Mouse (Mus musculus) liver, embryonic 12.5 days (tissue): ENCODE measurements at regions not wholly inside any gene's neighbourhood (a gene's known extent, or its start where the extent isn't known, plus 50 kb on each side); places are given as distances from the start of the nearest gene placed in this dataset.

ENCODE experiments used
- ATAC-seq: fragments of 200-750 bp; cut with Nextera tagmentation; 2 replicates; pipeline ENCODE4 v1.8.0; 2017; ENCODE audit warnings: moderate number of reproducible peaks, mild to moderate bottlenecking, moderate library complexity
- H3K27ac ChIP-seq: fragments of 300-500 bp; sonication (generic); 2 replicates; pipeline ENCODE4 v1.5.1; 2016; ENCODE audit warnings: mild to moderate bottlenecking
- H3K27me3 ChIP-seq: fragments of 300-500 bp; sonication (generic); replicated peaks from 2 replicates; pipeline ENCODE4 v1.6.1; 2016; ENCODE audit warnings: mild to moderate bottlenecking, moderate library complexity
- H3K36me3 ChIP-seq: fragments of 300-500 bp; sonication (generic); 2 replicates; pipeline ENCODE4 v1.6.1; 2016; ENCODE audit warnings: mild to moderate bottlenecking, moderate library complexity
- H3K4me1 ChIP-seq: fragments of 300-500 bp; sonication (generic); 2 replicates; pipeline ENCODE4 v1.6.1; 2016
- H3K4me2 ChIP-seq: fragments of 300-500 bp; sonication (generic); 2 replicates; pipeline ENCODE4 v1.6.1; 2016; ENCODE audit warnings: mild to moderate bottlenecking, moderate library complexity
- H3K4me3 ChIP-seq: fragments of 300-500 bp; sonication (generic); 2 replicates; pipeline ENCODE4 v1.5.1; 2016; ENCODE audit warnings: mild to moderate bottlenecking, moderate library complexity
- H3K9ac ChIP-seq: fragments of 300-500 bp; sonication (generic); 2 replicates; pipeline ENCODE4 v1.6.1; 2016; ENCODE audit warnings: mild to moderate bottlenecking, moderate library complexity
- H3K9me3 ChIP-seq: fragments of 300-500 bp; sonication (generic); replicated peaks from 2 replicates; pipeline ENCODE4 v1.6.1; 2016; ENCODE audit warnings: mild to moderate bottlenecking, moderate library complexity
- WGBS: fragments of 180-500 bp; shearing (Covaris S2); methylation state at CpG from one replicate; pipeline ENCODE4 v1.1.7; 2016; ENCODE audit not compliant: insufficient replicate concordance; 5-methylcytosine and 5-hydroxymethylcytosine counted together

GRCm38 (mm10) chr7:73630790-73631189 is 89.2 kb upstream of the Chd2 start:
- no peak overlapping the region for H3K27ac ChIP-seq
- no peaks in the 10 kb centered on the region; the same call in 1 of the 2 replicates for H3K27me3 ChIP-seq
- H3K4me1 ChIP-seq: peaks cover 22% of the 10 kb centered on the region
- H3K9me3 ChIP-seq: no peaks in the 10 kb centered on the region
- no peaks in the 10 kb centered on the region for H3K36me3 ChIP-seq
- no peak overlapping the region for H3K9ac ChIP-seq
- H3K4me3 ChIP-seq: no peak overlapping the region
- 76% methylated on average over 7 of the region's 7 CpGs for WGBS
- H3K4me2 ChIP-seq: no peak overlapping the region
- no peak for ATAC-seq

GRCm38 (mm10) chr7:73629182-73629581 is 87.6 kb upstream of the Chd2 start:
- Histone ChIP-seq H3K4me2 (no peak overlapping the region), H3K9me3 (no peaks in the 10 kb centered on the region), H3K4me1 (peaks cover 29% of the 10 kb centered on the region), H3K27me3 (no peaks in the 10 kb centered on the region; the same call in 1 of the 2 replicates), H3K27ac (no peak overlapping the region), H3K36me3 (no peaks in the 10 kb centered on the region), H3K4me3 (no peak overlapping the region), H3K9ac (no peak overlapping the region)
- WGBS: 84% methylated on average over 2 of the region's 2 CpGs
- ATAC-seq: no peak

GRCm38 (mm10) chr7:73628071-73628470 is 86.4 kb upstream of the Chd2 start:
- peak; percentile 72 for ATAC-seq
- no peak overlapping the region for H3K27ac ChIP-seq
- no peak overlapping the region for H3K4me3 ChIP-seq
- H3K9me3 ChIP-seq: no peaks in the 10 kb centered on the region
- 1% methylated on average over 6 of the region's 6 CpGs for WGBS
- H3K36me3 ChIP-seq: no peaks in the 10 kb centered on the region
- no peak overlapping the region for H3K9ac ChIP-seq
- peaks cover 29% of the 10 kb centered on the region for H3K4me1 ChIP-seq
- H3K4me2 ChIP-seq: no peak overlapping the region
- H3K27me3 ChIP-seq: no peaks in the 10 kb centered on the region; the same call in 1 of the 2 replicates

- 68% methylated on average over 7 of the region's 7 CpGs for WGBS
- Histone ChIP-seq H3K9ac (no peak overlapping the region), H3K9me3 (no peaks in the 10 kb centered on the region), H3K27ac (no peak overlapping the region), H3K27me3 (no peaks in the 10 kb centered on the region; the same call in 1 of the 2 replicates), H3K4me3 (no peak overlapping the region), H3K4me2 (no peak overlapping the region), H3K36me3 (no peaks in the 10 kb centered on the region), H3K4me1 (peaks cover 29% of the 10 kb centered on the region)
- no peak for ATAC-seq
Measured at GRCm38 (mm10) chr7:73626291-73626690, 84.7 kb upstream of the Chd2 start.

DNA sequence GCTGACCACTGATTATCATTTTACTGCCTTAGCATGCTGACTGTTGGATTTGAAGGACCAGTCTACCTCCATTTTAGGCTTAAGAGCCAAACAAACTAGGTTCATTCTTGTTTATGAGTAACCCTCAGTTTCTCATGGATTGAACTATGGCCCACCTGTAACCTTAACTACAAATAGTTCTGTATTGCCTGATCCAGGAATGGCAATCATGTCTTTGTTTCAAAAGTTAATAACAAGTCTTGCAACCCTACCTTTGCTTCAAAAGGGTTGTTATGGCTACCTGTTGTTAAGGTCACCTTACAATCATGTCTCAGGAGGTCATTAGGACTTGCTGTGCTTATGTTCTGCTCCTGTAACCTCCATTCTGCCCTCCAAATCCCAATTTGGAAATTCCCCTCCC is 84.0 kb upstream of the Chd2 start:
- H3K4me2 ChIP-seq: no peak overlapping the region
- ATAC-seq: no peak
- no peaks in the 10 kb centered on the region for H3K36me3 ChIP-seq
- no peaks in the 10 kb centered on the region for H3K9me3 ChIP-seq
- H3K9ac ChIP-seq: no peak overlapping the region
- H3K4me1 ChIP-seq: peaks cover 29% of the 10 kb centered on the region
- no peaks in the 10 kb centered on the region; the same call in 1 of the 2 replicates for H3K27me3 ChIP-seq
- H3K27ac ChIP-seq: no peak overlapping the region
- no peak overlapping the region for H3K4me3 ChIP-seq

DNA sequence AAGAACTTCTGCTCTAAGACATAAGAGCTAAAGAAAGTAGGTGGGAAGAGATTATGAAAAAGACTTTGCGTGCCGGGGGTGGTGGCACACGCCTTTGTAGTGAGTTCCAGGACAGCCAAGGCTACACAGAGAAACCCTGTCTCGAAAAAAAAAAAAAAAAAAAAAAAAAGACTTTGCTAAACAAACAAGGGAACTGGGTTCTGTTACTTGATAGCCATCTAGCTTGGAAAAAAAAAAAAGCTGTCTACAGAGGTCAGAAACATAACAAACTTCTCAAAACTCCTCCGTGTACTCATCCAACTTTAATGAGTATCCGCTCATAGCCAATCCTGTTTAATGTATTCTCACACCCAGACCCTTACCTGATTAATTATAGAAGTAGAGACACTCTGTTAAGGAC is 83.4 kb upstream of the Chd2 start:
- H3K4me3 ChIP-seq: no peak overlapping the region
- H3K9ac ChIP-seq: no peak overlapping the region
- no peaks in the 10 kb centered on the region for H3K36me3 ChIP-seq
- no peak overlapping the region for H3K4me2 ChIP-seq
- no peaks in the 10 kb centered on the region for H3K9me3 ChIP-seq
- H3K4me1 ChIP-seq: peaks cover 32% of the 10 kb centered on the region
- no peaks in the 10 kb centered on the region for H3K27me3 ChIP-seq
- H3K27ac ChIP-seq: no peak overlapping the region
- WGBS: 65% methylated on average over 6 of the region's 6 CpGs
- no peak for ATAC-seq

DNA sequence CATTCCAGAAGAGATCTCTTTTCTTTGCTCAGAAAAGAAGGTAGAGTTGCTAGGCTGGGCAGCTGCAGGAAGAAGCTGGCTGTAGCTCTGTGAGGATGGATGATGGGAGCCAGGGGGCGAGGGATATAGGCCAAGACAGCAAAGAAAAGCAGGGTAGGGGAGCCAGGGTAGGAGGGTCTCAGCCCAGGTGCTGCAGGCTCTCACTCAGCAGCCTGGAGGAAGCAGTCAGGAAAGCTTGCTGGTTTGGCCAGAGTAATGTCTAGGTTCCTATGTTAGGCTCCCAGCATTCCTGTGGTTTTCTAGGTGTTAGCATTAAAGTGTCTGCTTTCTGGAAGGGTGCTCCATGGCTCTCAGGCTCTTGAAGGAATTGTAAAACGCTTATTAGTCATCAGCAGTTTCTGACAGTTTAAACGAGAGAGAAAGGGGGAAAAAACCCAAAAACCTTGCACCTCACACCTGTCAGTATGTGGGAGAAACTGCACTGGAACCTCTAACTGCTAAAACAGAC is 82.5 kb upstream of the Chd2 start:
- Histone ChIP-seq H3K36me3 (no peaks in the 10 kb centered on the region), H3K9me3 (no peaks in the 10 kb centered on the region), H3K27me3 (no peaks in the 10 kb centered on the region), H3K9ac (no peak overlapping the region), H3K4me1 (peaks cover 37% of the 10 kb centered on the region), H3K4me3 (no peak overlapping the region), H3K4me2 (no peak overlapping the region), H3K27ac (no peak overlapping the region)
- ATAC-seq: no peak
- WGBS: 51% methylated on average over 3 of the region's 3 CpGs

DNA sequence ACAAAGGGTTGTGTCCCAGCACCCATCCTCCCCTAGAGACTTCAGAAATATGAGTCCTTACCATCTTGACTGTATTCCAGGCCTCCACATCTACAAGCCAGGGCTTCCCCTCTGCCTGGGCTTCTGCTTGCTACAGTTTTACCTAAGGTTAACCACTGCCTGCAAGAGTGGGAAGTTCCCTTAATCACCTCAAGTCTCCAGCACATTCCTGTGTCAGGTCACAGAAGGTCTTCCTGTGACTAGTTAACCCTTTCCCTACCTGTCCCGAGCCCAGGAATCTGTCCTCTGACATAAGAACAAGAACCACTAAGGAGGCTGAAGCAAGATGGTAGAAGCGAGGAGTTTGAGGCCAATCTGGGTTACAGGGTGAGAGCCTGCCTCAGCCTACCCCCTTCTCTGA is 80.8 kb upstream of the Chd2 start:
- 65% methylated on average over 2 of the region's 2 CpGs for WGBS
- no peak overlapping the region for H3K27ac ChIP-seq
- no peak overlapping the region for H3K4me3 ChIP-seq
- no peak for ATAC-seq
- H3K4me1 ChIP-seq: peaks cover 35% of the 10 kb centered on the region
- H3K9me3 ChIP-seq: no peaks in the 10 kb centered on the region
- H3K9ac ChIP-seq: no peak overlapping the region
- no peak overlapping the region for H3K4me2 ChIP-seq
- no peaks in the 10 kb centered on the region for H3K27me3 ChIP-seq
- H3K36me3 ChIP-seq: no peaks in the 10 kb centered on the region

- Histone ChIP-seq H3K27me3 (no peaks in the 10 kb centered on the region), H3K9ac (no peak overlapping the region), H3K27ac (peak overlapping the region; percentile 8; the same call in 1 of the 2 replicates), H3K4me2 (no peak overlapping the region), H3K9me3 (no peaks in the 10 kb centered on the region), H3K4me1 (peaks cover 30% of the 10 kb centered on the region), H3K36me3 (no peaks in the 10 kb centered on the region), H3K4me3 (no peak overlapping the region)
- WGBS: 84% methylated on average over 9 of the region's 9 CpGs
- ATAC-seq: no peak
Measured at GRCm38 (mm10) chr7:73620341-73620740, 78.7 kb upstream of the Chd2 start.

GRCm38 (mm10) chr7:73618758-73619416 is 77.3 kb upstream of the Chd2 start:
- Histone ChIP-seq H3K4me3 (peak overlapping the region; percentile 79), H3K27me3 (no peaks in the 10 kb centered on the region), H3K4me2 (peak overlapping the region; percentile 80), H3K4me1 (peaks cover 37% of the 10 kb centered on the region), H3K9ac (peak overlapping the region; percentile 93), H3K36me3 (no peaks in the 10 kb centered on the region), H3K27ac (peak overlapping the region; percentile 98), H3K9me3 (no peaks in the 10 kb centered on the region)
- peak; percentile 76 for ATAC-seq
- WGBS: 7% methylated on average over 25 of the region's 25 CpGs

DNA sequence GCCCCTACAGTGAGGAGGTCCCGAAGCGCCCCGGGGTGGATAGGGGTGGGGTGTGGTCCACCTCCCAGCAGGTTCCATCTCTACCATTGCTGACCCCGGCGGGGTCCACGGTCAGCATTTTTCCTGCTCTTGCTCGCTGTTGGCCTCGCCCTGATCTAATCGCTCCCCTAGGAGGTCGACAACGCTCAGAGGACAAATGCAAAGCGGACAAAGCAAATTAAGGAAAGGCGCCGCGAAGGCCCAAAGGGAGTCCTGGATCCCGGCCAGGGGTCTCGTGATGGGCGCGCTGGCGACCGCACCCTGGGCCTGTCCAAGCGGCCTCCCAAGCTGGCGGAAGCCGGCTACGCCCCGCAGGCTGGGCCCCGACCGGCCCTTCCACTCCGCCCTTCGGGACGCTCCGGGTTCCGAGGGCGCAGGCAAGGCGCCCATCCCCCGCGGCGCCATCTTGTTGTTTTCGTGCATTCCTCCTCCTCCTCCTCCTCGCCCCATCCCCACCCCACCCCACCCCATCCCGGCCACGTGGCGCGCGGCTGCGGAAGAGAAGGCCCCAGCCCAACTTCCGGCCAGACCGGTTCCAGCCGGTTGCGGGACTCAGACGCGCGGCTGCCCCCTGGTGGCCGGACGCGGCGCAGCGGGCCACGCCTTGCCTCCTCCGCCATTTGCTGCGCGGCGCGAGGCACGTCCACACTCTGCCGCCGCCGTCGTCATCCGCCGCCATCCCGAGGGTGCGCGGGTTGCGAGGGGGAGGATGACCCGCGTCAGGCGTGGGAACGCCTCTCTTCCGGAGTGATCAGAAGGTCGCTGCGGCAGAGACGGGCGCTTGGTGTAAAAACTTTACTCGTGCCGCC is 76.5 kb upstream of the Chd2 start:
- peak; percentile 92 for ATAC-seq
- H3K4me1 ChIP-seq: peaks cover 37% of the 10 kb centered on the region
- H3K9ac ChIP-seq: peak overlapping the region; percentile 93
- WGBS: 1% methylated on average over 84 of the region's 86 CpGs
- H3K36me3 ChIP-seq: no peaks in the 10 kb centered on the region
- H3K4me3 ChIP-seq: peak overlapping the region; percentile 79
- H3K27me3 ChIP-seq: no peaks in the 10 kb centered on the region
- peak overlapping the region; percentile 98 for H3K27ac ChIP-seq
- H3K4me2 ChIP-seq: peak overlapping the region; percentile 80
- H3K9me3 ChIP-seq: no peaks in the 10 kb centered on the region
